Mouse (Mus musculus): ENCODE results near the gene Hist1h2bq. TPM values are rescaled to one million over a fixed set of nuclear protein-coding genes. Genes with fewer than 3 reads are reported as not detected.
"Not testable (repeated sequence)": the region's sequence is repeated elsewhere in the genome, so short reads cannot be mapped to it uniquely, and the experiment has no call there.

The Hist1h2bq gene
- polyA plus RNA-seq (2015; fragmentation: Nextera tagmentation; extraction: Ambion mirVana) = 3.9 and 10.2 TPM in 2 replicates

DNA sequence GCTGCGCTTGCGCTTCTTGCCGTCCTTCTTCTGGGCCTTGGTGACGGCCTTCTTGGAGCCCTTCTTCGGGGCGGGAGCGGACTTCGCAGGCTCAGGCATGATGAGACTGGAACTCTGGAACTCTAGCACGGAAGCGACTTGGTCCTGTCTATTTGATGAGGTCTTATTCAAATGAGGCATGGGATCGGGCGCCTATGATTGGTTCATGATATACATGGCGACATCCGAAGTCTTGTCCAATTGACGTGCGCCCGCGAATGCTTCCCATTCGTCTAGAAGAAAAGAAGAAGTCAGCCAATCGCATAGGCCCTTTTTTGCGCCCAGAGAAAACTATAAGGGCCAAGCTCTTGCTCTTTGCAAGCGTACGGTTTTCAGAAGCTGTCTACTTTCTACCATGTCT lies at the start of gene Hist1h2bq, which contains the start of gene Hist1h2ao:
Gene Hist1h2bq (minus strand): TSS at position 125 of the 400 bp plus-strand sequence.
Gene Hist1h2ao (plus strand): TSS at position 393 of the 400 bp plus-strand sequence.
- not testable (repeated sequence) for H3K36me3 ChIP-seq; H3K27ac ChIP-seq (replicated peaks); H3K4me1 ChIP-seq; H3K4me2 ChIP-seq; H3K27me3 ChIP-seq (replicated peaks); H3K9me3 ChIP-seq (replicated peaks); H3K9ac ChIP-seq (replicated peaks); H3K4me3 ChIP-seq (replicated peaks)
- ATAC-seq (ENCODE audit: low FRiP score) = peak; percentile 98
- WGBS = no CpG with 5 or more reads among the region's 23 CpGs

DNA sequence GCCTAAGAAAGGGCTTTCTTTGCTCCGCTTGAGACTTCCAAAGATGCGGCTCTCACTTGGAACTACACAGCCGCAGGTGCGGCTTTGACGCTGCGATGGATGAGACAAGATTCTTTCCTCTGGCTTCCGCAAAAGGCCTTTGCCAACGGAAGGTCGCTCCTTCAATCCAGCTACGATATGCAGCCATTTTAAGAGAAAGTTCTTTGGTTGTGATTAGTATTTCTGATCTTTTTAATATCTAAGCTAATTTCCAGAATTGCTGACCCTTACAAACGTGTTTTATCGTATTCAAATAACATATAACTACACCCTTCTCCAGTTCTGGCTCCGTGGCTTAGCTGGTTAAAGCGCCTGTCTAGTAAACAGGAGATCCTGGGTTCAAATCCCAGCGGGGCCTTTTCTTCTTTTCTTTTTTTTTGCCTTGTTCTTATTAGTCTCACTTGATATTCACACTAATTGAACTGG lies 45.7 kb upstream of the Hist1h2bq start:
- Histone ChIP-seq H3K4me1 (no peaks in the 10 kb centered on the region), H3K27me3 (replicated peaks) (peaks cover 8% of the 10 kb centered on the region; the same call in 1 of the 2 replicates), H3K9ac (replicated peaks) (peak overlapping the region; percentile 38; the same call in 1 of the 2 replicates), H3K4me3 (replicated peaks) (peak overlapping the region; percentile 43), H3K4me2 (peak overlapping the region; percentile 50), H3K27ac (replicated peaks) (0 out of 2 replicates have a peak overlapping the region, but pooled peaks have one; percentile 18), H3K36me3 (no peaks in the 10 kb centered on the region), H3K9me3 (replicated peaks) (no peaks in the 10 kb centered on the region)
- under 1% methylated on average over 15 of the region's 15 CpGs for WGBS
- ATAC-seq (ENCODE audit: low FRiP score) = peak; percentile 79

GRCm38 (mm10) chr13:21855146-21855545 lies 45.1 kb upstream of the Hist1h2bq start:
- peak overlapping the region; percentile 50 for H3K4me2 ChIP-seq
- no peak overlapping the region for H3K27ac ChIP-seq (replicated peaks)
- H3K27me3 ChIP-seq (replicated peaks) = peaks cover 8% of the 10 kb centered on the region; the same call in 1 of the 2 replicates
- H3K36me3 ChIP-seq = no peaks in the 10 kb centered on the region
- H3K9ac ChIP-seq (replicated peaks) = no peak overlapping the region
- ATAC-seq (ENCODE audit: low FRiP score) = peak; percentile 93
- H3K9me3 ChIP-seq (replicated peaks) = no peaks in the 10 kb centered on the region
- WGBS = under 1% methylated on average over 11 of the region's 11 CpGs
- H3K4me3 ChIP-seq (replicated peaks) = peak overlapping the region; percentile 43
- H3K4me1 ChIP-seq = no peaks in the 10 kb centered on the region

- Histone ChIP-seq H3K4me1 (no peaks in the 10 kb centered on the region), H3K9me3 (replicated peaks) (no peaks in the 10 kb centered on the region), H3K36me3 (no peaks in the 10 kb centered on the region), H3K4me3 (replicated peaks) (no peak overlapping the region), H3K27ac (replicated peaks) (no peak overlapping the region), H3K4me2 (no peak overlapping the region), H3K27me3 (replicated peaks) (no peaks in the 10 kb centered on the region), H3K9ac (replicated peaks) (no peak overlapping the region)
- ATAC-seq (ENCODE audit: low FRiP score) = no peak
- 65% methylated on average over 3 of the region's 3 CpGs for WGBS
Measured at GRCm38 (mm10) chr13:21852215-21852945, 42.4 kb upstream of the Hist1h2bq start.

- not testable (repeated sequence) for H3K9ac ChIP-seq (replicated peaks); ATAC-seq (ENCODE audit: low FRiP score); H3K27me3 ChIP-seq (replicated peaks); H3K9me3 ChIP-seq (replicated peaks); H3K4me3 ChIP-seq (replicated peaks); H3K4me1 ChIP-seq; H3K27ac ChIP-seq (replicated peaks); H3K4me2 ChIP-seq; H3K36me3 ChIP-seq
- WGBS = 32% methylated on average over 1 of the region's 1 CpGs
Measured at GRCm38 (mm10) chr13:21850696-21851095, 40.7 kb upstream of the Hist1h2bq start.

DNA sequence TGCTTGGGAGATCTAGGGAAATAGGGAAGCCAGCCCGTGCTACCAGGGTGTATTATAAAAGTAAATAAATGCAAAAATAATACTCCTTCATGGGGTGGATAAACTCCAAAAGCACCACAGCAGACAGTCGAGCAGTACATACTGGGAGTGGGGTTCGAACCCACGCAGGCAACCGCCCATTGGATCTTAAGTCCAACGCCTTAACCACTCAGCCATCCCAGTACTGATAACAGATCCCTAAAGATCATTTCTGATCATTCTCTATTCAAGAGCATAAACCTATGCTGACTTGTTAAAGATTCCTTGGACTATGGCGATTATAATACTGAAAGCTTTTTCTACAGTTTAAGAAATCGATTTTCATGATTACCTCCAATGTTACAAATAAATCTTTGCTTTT lies 37.9 kb upstream of the Hist1h2bq start:
- Histone ChIP-seq H3K36me3 (no peaks in the 10 kb centered on the region), H3K4me2 (no peak overlapping the region), H3K4me1 (no peaks in the 10 kb centered on the region), H3K4me3 (replicated peaks) (no peak overlapping the region), H3K27ac (replicated peaks) (no peak overlapping the region), H3K9ac (replicated peaks) (no peak overlapping the region), H3K27me3 (replicated peaks) (no peaks in the 10 kb centered on the region), H3K9me3 (replicated peaks) (no peaks in the 10 kb centered on the region)
- ATAC-seq (ENCODE audit: low FRiP score) = no peak
- 21% methylated on average over 8 of the region's 8 CpGs for WGBS

DNA sequence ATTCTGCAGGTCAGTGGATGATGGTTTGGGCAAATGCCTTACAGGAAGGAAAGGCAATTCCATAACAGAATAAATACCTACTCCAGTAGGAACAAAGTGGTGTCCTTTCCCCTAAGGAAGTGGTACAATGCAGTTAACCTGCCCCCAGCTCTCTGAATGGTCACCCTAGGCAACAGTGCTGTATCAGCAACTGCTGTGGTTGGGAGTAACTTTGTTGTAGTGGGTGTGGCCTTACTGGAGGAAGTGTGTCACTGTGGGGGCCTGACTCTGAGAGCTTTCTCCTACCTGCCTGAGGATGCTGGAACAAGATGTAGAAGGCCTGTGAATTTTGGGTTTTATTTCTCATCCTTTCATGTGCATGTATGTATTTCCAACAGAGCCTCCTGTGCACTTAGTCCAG lies 36.4 kb upstream of the Hist1h2bq start:
- H3K27ac ChIP-seq (replicated peaks); ATAC-seq (ENCODE audit: low FRiP score); H3K36me3 ChIP-seq; H3K27me3 ChIP-seq (replicated peaks); H3K4me3 ChIP-seq (replicated peaks); H3K9me3 ChIP-seq (replicated peaks); H3K9ac ChIP-seq (replicated peaks); H3K4me2 ChIP-seq; H3K4me1 ChIP-seq: not testable (repeated sequence)

DNA sequence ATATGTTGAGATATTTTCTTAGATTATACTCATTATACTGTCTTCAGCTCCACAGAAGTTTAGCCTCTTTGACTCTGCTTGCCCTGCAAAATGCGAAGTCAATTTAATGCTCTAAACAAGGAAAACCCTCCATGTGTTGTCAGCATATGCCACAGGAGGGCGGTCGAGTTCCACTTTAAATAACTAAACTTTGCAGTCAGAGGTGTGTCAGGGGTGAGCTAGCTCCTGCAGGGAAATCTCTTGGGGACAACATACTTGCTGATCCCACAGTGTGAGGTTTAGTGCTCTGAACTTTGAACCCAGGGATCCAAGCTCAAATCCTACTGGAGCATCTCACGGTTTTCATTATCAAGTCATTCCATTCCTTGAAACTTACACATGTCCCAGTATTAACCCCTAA lies 30.5 kb upstream of the Hist1h2bq start:
- no CpG with 5 or more reads among the region's 4 CpGs for WGBS
- H3K27me3 ChIP-seq (replicated peaks); H3K4me1 ChIP-seq; H3K9me3 ChIP-seq (replicated peaks); H3K27ac ChIP-seq (replicated peaks); H3K4me3 ChIP-seq (replicated peaks); H3K36me3 ChIP-seq; H3K4me2 ChIP-seq; H3K9ac ChIP-seq (replicated peaks): not testable (repeated sequence)
- ATAC-seq (ENCODE audit: low FRiP score) = peak; percentile 70; the same call in 1 of the 2 replicates

DNA sequence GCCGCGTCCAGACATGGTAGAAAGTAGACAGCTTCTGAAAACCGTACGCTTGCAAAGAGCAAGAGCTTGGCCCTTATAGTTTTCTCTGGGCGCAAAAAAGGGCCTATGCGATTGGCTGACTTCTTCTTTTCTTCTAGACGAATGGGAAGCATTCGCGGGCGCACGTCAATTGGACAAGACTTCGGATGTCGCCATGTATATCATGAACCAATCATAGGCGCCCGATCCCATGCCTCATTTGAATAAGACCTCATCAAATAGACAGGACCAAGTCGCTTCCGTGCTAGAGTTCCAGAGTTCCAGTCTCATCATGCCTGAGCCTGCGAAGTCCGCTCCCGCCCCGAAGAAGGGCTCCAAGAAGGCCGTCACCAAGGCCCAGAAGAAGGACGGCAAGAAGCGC lies 23.5 kb upstream of the Hist1h2bq start, which contains the start of the genes Hist1h2ap and Hist1h2br:
Gene Hist1h2ap (minus strand): TSS at position 47 of the 400 bp plus-strand sequence.
Gene Hist1h2br (plus strand): TSS at position 283 of the 400 bp plus-strand sequence.
- H3K4me3 ChIP-seq (replicated peaks); H3K9me3 ChIP-seq (replicated peaks); H3K4me2 ChIP-seq; H3K27ac ChIP-seq (replicated peaks); H3K9ac ChIP-seq (replicated peaks); H3K27me3 ChIP-seq (replicated peaks); H3K36me3 ChIP-seq; H3K4me1 ChIP-seq: not testable (repeated sequence)
- ATAC-seq (ENCODE audit: low FRiP score) = peak; percentile 97
- WGBS = no CpG with 5 or more reads among the region's 24 CpGs

- WGBS = 0% methylated on average over 26 of the region's 58 CpGs
- peak within 1 kb of the TSS; percentile 48 for H3K4me2 ChIP-seq
- H3K4me1 ChIP-seq; H3K36me3 ChIP-seq; H3K9ac ChIP-seq (replicated peaks); H3K9me3 ChIP-seq (replicated peaks); H3K27ac ChIP-seq (replicated peaks); H3K27me3 ChIP-seq (replicated peaks): not testable (repeated sequence)
- ATAC-seq (ENCODE audit: low FRiP score) = peak; percentile 89
- H3K4me3 ChIP-seq (replicated peaks) = peak within 1 kb of the TSS; percentile 25; the same call in 1 of the 2 replicates
Measured at GRCm38 (mm10) chr13:21831418-21832394, 21.7 kb upstream of the Hist1h2bq start, which contains the start of gene Hist1h4n. Hist1h4n (minus strand) TSS chr13:21832196.

DNA sequence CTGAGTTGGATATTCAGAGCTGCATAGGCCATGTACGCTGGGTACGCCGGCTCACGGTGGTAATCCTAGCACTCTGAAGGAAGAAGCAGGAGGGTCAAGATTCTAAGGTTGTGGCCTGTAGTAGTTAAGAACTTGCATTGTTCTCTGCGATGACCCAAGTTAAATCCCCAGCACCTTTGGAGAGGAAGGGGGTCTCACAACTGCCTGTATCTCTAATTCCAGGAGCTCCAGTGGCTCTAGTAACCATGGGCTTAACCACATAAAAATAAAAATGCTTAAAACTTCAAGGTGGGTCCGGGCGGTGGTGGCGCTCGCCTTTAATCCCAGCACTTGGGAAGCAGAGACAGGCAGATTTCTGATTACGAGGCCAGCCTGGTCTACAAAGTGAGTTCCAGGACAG lies 20.3 kb upstream of the Hist1h2bq start:
- H3K36me3 ChIP-seq = no peaks in the 10 kb centered on the region
- WGBS = 88% methylated on average over 10 of the region's 10 CpGs
- H3K9me3 ChIP-seq (replicated peaks) = no peaks in the 10 kb centered on the region
- no peak overlapping the region for H3K4me3 ChIP-seq (replicated peaks)
- ATAC-seq (ENCODE audit: low FRiP score) = no peak
- H3K4me1 ChIP-seq = no peaks in the 10 kb centered on the region
- no peak overlapping the region for H3K9ac ChIP-seq (replicated peaks)
- H3K27me3 ChIP-seq (replicated peaks) = no peaks in the 10 kb centered on the region
- no peak overlapping the region for H3K4me2 ChIP-seq
- H3K27ac ChIP-seq (replicated peaks) = no peak overlapping the region
